Mouse (Mus musculus): ENCODE results near the gene Casp12.
"Not testable (repeated sequence)": the region's sequence is repeated elsewhere in the genome, so short reads cannot be mapped to it uniquely, and the experiment has no call there.

Casp12 gene

DNA sequence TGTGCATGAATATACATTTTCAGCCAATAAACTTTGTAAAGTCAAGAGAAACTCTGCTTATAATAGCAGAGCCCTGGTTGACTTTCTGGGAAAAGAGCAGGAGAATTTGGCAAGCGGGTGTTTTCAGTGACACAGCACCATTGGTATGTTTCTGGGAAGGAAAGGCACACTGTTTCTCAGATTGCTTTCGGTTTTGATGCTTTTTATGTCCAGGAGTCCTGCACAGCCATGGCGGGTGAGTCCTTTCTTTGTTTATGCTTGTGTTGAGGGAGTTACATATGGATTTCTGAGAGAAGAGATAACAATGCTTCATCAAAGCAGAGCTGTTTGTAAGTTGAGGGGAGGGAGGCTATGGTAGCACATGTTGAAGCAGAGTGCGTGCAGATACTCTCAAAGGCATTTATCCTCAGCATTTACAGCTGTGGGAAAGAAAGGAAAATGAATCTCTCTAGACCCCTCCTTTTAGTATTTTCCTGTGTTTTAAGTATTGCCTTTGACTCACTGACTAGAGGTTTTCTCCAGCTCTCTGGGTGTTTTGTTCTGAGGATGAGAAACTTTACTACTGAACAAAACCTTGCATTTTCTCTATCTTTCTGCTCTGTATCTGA is at the start of gene Casp12:
Gene Casp12, plus strand, starts transcription at position 140 of the 608 bp plus-strand sequence.
- DNase-seq, result no peak

DNA sequence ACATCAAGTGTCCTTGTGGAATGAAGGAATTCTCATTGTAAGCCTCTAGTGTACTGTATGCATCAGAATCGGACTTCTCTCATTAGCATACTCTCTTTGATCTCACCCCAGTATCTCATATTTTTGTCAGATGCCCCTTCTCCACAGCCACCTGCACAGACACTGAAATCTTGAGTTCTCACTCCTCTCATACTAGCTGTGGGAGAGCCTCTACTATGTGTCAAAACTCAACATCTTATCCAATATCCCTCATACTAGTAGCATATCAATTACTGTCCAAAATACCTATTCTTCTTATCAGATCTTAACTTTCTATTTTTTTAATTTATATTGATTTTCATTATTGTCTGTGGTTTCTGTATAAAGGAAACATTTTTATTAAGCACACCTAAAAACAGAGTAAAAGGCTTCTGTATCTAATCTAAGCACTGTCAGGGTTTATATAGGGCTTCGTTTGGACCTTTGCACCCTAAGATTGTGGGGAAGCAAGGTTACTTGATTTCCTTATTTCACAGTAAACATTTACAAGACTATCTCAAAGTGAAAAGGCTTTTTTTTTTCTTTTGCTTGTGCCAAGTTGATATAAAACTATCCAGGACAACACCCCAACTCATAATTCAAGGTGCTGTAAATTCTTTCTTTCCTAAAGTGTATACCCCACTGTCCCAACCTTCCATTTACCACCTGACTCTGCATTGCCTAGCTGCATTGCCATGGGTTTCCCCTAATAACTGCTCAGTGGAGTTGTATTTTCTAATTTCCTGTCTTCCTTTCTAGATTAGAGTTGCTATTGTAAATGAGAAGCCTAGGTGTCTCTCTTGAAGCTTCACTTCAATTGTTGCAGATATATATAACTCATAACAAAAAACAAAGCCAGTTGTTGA is 48.6 kb upstream of the Casp12 start:
- no peak for DNase-seq

DNA sequence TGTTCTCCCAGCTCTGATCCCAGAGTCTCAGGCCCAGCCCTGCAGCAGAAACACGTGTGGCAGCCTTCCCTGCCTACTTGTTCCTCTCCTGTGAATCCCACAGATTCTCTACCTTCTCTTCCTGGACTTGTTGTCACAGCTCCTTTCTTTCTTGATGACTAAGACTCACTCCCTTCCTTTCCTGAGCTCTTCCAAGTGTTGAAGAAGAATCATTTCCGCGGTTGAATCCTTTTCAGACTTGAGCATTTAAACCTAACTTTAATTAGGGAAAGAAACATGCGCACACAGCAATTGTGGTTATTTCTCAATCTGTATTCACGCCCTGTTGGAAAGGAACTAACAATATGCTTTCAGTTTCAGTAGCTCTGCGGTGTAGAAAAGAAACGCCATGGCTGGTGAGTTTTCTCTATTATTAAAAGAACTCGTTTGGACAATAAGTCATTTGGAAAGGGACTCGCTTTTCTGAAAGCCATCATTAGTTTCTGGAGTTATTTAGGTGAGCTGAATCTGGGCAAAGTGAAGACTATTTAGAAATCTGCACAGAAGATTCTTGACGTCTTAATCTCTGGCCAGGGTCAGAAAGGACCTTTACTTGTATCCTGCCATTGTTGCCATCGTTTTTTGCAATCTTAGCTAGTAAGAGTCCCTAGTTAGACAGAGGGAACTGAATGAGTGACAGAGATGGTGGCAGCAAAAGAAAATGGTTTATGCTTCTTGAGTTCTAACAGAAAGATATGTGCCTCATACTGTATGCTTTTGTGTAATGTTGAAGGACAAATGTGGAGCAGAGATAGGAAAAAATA is 46.7 kb upstream of the Casp12 start, which contains the start of gene Casp1:
Gene Casp1, plus strand, starts transcription at position 189 of the 803 bp plus-strand sequence.
- no peak for DNase-seq

DNA sequence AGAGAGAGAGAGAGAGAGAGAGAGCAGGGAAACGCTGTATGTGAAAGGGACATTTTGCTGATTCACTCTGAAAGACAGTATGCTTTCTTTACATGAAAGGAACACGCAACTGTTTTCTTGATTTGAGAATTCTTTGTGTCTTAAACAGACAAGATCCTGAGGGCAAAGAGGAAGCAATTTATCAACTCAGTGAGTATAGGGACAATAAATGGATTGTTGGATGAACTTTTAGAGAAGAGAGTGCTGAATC is 46.2 kb upstream of the Casp12 start:
- DNase-seq, result no peak

DNA sequence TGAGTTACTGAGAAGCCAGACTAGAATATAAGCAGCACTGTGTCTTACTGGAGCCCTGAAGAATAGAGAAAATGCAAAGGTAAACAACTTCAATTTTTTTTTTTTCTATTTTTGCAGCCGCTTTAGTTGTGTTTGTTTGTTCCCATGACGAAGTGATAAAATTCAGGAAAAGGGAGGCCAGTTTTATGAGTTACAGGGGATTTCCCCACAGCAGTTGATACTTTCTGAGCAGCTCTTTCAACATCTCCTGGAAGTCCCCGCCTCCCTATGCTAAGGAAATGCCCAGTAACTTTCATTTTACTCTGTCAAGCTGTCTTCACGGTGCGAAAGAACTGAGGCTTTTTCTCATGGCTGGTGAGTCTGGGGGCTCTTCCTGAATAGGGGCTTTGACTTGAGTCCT is 36.7 kb upstream of the Casp12 start, which contains the start of gene Casp4:
Gene Casp4, plus strand, starts transcription at position 268 of the 400 bp plus-strand sequence.
- DNase-seq, result no peak

DNA sequence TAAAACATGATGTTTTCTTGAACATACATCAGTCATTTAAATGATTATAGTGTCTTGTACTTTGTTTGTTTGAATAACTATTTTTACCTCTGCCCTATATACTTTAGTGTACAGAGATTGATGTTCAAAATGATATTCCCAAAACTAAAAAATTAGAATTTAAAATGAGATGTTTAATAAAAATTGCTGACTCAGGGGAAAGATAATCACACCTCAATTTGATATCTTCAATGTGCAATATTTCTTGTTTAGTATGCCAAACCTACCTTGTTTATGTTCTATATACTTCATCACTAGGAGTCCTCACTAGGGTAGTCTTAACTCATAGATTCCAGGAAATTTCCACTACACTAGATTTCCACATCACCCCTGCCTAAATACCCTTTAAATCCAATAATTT is 35.1 kb upstream of the Casp12 start:
- DNase-seq, result no peak

DNA sequence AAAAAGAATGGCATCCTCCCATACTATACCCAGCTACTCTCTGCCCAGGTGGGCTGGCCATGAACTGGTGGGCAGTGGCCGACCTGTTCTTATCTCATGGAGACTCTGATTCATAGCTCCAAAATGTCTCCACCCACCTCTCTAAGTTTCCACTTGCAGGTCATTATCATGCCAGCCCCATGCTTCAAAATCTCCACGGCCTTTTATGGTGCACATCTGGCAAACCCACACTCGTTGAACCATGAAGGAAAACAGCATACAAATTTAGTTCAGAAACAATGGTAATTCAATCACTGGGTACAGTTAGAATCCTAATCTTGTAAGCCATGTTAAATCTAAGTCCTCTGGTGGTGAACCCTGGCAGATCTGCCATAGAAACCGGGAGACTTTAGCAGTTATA is 33.8 kb upstream of the Casp12 start:
- no peak for DNase-seq

DNA sequence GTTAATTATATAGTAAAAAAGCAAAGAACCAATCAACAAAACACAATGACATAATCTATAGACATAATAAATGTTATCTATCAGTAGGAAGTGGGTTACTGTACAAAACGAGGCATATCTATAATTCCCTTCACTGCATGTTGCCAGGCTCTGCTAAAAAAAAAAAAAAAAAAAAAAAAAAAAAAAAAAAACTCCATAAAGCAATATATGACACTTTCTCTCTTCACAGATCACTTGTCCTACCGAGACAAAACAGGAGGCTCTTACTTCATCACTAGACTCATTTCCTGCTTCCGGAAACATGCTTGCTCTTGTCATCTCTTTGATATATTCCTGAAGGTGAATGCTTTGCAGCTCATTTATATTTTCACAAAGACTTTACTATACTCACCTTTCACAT is 17.0 kb upstream of the Casp12 start:
- no peak for DNase-seq

DNA sequence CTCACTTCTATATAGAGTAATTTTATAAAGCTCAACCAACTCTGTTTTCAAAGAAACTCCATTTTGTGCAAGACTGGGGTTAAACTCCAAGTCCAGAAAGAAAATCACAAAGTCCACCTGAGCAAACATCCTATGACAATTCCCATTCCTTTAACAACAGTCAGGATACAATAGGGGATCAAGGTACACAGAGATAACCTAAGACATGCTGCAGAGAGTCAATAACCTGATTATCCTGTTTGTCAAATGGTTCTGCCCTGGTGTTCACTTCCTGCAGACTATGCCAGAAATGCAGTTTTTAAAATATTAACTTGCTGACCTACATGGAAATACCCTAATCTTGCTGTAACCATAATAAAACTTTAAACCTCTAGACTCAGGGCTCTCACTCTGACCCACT is 12.8 kb upstream of the Casp12 start:
- no peak for DNase-seq

DNA sequence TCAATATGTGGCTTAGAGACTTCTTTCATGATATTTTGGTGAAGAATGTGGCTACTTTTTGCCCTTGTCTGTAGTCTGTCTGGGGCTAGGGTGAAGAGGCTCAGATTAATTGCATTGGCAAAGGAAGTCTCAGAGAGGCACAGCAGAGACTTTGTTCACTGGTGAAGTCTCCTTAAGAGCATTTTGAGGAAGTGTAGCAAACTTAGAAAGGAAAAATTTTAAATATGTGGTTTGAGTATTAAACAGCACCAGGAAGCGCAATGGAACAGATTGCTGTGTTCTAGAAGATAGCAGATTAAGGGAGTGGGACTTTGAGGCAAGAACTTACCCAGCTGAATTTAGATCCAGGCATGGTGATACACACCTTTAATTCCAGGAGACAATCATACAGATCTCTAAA is 11.8 kb upstream of the Casp12 start:
- no peak for DNase-seq

DNA sequence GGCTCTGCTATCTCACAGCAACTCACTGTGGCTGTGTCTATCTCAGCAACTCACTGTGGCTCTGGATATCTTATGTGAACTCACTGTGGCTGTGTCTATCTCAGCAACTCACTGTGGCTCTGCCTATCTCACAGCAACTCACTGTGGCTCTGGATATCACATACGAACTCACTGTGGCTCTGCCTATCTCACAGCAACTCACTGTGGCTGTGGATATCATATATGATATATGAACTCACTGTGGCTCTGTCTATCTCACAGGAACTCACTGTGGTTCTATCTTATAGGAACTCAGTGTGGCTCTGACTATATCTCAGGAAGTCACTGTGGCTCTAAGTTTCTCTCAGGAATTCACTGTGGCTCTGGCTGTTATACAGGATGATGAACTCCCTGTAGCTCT is 2.1 kb upstream of the Casp12 start:
- no peak for DNase-seq

DNA sequence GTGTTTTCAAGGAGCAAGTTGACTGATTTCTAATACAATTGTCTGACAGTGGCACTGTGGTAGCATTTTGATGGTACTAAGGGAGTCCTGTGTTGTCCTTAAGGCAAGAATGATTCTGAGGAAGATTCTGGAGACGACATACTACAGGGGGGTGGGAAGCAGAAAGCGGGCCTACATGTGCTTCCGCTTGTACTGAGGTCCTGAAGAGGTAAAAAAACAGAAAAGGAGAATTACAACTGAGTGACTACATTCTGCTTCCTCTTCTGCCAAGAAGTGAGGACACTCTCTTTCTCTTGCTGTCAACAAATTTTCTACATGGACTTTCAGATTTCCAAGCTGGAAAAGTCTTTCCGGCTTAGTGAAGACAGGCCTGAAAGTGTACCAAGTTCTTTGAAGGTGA is 1.1 kb upstream of the Casp12 start:
- DNase-seq, result no peak

DNA sequence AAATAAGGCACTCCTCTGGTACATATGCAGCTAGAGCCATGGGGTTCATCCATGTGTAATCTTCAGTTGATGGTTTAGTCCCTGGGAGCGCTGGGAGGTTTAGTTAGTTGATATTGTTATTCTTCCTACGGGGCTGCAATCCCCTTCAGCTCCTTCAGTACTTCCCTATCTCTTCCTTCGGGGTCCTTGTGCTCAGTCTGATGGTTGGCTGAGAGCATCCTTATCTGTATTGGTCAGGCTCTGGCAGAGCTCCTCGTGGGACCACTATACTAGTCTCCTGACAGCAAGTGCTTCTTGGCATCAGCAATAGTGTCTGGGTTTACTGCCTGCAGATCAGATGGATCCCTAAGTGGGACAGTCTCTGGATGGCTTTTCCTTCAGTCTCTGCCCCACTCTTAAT is 2.2 kb downstream of the Casp12 start:
- DNase-seq, result no peak

DNA sequence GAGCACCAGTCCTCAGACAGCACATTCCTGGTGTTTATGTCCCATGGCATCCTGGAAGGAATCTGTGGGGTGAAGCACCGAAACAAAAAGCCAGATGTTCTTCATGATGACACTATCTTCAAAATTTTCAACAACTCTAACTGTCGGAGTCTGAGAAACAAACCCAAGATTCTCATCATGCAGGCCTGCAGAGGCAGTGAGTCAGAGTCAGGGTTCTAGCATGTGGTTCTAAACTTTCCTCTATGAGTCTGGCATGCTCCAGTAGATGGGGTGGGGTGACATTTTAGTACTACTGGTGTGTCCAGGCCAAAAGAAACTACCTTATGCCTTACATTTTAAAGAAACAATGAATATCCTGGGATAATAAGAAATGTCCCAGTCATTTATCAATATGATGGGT is 8.4 kb downstream of the Casp12 start:
- no peak for DNase-seq

DNA sequence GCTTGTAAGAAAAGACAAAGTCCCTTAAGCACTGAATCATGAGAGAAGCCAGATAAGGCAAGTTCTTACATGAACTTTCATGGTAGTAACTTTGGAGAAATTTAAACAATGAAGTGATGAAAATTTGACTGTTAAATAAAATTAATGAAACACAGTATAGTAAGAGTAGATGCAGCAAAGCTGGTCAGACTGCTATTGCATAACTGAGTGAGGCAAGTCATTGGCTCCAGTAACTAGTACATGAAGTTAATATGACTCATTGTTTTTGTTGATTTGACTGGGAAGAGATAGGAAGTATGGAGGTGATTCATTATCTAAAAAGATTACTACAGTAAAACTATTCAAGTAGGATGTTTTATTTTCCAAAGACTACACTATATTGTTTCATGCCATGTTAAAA is 11.6 kb downstream of the Casp12 start:
- DNase-seq, result no peak

DNA sequence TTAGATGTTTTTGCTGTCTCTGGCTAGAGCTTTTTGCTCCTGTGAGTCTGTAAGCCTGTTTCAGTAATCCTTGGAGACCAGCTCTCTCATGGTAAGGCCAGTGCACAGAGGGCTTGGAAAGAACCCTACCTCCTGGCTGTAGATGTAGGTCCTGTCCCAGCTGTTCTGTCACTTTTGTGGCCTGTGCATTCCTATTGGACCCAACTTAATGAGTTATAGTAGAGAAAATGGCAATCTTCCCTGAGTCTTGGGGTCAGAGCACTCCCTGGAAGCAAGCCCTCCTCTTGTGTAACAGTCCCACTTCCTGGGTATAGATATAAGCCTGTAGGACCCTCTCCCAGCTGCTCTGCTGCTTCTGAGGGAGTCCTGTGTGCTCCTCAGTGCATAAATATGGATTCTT is 48.3 kb downstream of the Casp12 start:
- DNase-seq, result no peak

DNA sequence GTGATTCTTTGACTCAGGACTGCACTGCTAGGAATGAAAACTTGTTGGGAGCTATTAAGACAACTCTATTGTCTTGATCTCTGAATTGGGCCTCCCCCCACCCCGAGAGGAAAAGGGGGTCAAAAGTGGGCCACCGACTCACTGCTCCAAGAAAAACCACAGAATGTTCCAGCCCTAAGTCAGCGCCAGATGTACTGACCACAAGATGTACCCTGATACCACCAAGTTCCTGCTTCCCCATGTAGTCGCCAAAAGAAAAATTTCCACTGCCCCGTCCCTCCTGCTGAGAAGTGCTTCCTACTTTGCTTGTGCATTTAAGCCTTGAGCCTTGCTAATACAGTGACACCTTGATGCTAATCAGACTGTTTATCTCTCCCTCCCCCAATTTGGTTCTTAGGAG is 50.6 kb downstream of the Casp12 start:
- DNase-seq, result not testable (repeated sequence)

DNA sequence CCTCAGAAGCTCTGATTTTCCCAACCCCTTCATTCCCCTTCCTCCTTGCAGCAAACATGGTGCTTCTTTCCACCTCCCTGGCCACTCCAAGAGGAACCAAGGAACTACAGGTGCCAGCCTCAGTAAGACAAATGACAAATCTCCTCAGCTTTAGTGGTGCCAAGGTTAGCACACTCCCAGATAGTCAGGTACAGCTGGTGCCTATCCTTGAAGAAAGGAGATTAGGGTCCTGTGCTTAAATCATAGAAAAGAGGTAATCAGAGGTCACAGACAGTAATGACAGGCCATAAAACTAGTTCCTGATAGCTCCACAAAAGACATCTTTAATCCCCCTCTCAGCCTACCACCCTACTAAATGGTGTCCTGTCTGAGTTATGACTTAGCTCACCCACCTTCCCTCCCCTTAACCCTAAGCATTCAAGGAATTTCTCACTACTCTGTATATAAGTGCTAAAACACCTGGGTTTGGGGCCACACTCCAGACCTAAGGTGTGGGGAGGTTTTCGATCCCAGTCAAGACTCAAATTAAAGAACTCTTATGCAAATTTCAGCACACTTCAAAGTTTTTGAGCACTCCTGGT is 65.8 kb downstream of the Casp12 start:
- no peak for DNase-seq

DNA sequence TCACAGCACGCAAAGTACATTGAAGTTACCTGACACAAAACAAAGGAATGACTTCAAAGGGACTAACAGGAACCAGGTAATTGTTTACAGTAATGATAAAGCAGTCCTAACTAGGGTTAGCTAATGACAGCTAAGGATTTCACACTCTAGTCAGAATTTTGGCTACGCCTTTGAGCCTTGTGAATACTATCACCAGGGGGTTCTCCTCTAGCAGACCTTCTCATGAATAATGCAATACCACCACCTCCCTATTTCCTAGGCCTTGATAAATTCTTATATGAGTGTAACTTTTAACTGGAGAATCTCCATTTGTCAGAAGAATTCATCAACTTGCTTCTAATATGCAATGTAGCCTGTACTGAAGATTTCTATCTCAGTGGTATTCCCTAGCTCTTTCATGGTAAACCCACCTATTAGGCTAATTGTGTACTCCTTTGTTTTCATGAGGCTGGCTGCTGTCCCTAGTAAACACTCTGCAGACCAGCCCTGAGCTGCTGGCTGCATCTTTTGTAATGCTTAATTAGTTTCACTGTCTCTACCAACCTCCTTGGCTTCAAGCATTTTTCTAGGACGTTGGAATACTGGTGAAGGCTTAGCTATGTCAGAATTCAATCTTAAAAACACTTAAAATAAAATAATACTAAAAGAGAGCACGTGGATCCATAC is 67.3 kb downstream of the Casp12 start:
- DNase-seq, result no peak

DNA sequence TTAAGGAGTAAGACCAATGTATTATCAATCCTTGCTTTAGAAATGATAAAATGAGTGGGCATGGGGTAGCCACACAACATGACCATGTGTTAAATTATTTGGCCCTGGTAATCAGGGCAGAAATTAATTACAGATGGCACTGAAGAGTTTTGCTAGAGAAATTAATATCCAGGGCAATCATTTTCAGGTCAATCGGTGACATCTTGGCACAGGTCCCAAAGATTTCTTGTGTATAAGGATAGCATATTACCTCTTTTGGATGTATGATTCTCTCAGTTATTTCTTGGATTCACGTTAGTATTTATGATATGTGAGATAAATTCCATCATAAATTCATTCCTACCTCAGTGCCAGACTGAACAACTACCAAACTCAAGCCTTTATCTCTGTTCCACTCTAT is 72.6 kb downstream of the Casp12 start:
- DNase-seq, result no peak
